Mouse (Mus musculus): Measurements from ENCODE around the gene Gm49387. TPM values are rescaled to one million over a fixed set of nuclear protein-coding genes. Genes with fewer than 3 reads are reported as not detected.

Gm49387 gene
- polyA plus RNA-seq, 1 experiment, result 0.32 TPM

DNA sequence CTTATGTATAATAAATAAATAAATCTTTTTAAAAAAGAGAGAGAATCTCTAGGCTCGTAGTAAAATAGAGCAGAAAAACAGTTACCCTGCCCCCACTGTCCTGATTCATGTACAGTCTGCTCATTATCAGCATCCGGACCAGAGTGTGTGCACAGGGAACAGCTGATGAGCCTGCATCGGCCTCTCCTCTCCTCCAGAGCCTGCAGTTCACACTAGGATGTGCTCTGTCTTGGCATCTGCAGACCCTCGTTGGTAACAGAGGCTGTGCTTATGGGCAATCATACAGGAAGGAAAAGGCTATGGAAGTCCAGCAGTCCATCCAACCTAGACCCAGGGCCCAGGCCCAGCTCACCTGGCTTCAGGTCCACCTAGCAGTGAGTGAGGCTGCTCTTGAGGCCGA lies 11.4 kb upstream of the Gm49387 start:
- TF ChIP-seq CTCF (IDR thresholded peaks at IDR 0.05; ENCODE audit: extremely low read depth, insufficient read depth, insufficient read length, insufficient replicate concordance) (no peak), POLR2A (IDR thresholded peaks at IDR 0.05; ENCODE audit: low read depth, low read length) (no peak)
- no peaks in the 10 kb centered on the region for H3K4me1 ChIP-seq (ENCODE audit: control insufficient read depth, insufficient read depth, insufficient read length)
- no peak for DNase-seq (ENCODE audit: low read depth in 1 of 2, low spot score in 2 of 2)
- H3K4me3 ChIP-seq (ENCODE audit: extremely low read depth, insufficient read depth, insufficient read length), result no peak overlapping the region
- WGBS, result 77% methylated on average over 5 of the region's 5 CpGs
- no peaks in the 10 kb centered on the region for H3K36me3 ChIP-seq (ENCODE audit: control insufficient read depth, insufficient read depth, low read length)
- no peak overlapping the region for H3K27ac ChIP-seq (ENCODE audit: insufficient read depth, low read length)
- no peaks in the 10 kb centered on the region for H3K27me3 ChIP-seq (ENCODE audit: control insufficient read depth, insufficient read depth, low read length)

GRCm38 (mm10) chr14:31651206-31651605 lies 10.5 kb upstream of the Gm49387 start:
- Histone ChIP-seq H3K27ac (ENCODE audit: insufficient read depth, low read length) (no peak overlapping the region), H3K27me3 (ENCODE audit: control insufficient read depth, insufficient read depth, low read length) (no peaks in the 10 kb centered on the region), H3K4me1 (ENCODE audit: control insufficient read depth, insufficient read depth, insufficient read length) (no peaks in the 10 kb centered on the region), H3K4me3 (ENCODE audit: extremely low read depth, insufficient read depth, insufficient read length) (no peak overlapping the region), H3K36me3 (ENCODE audit: control insufficient read depth, insufficient read depth, low read length) (no peaks in the 10 kb centered on the region)
- 78% methylated on average over 7 of the region's 7 CpGs for WGBS
- TF ChIP-seq CTCF (IDR thresholded peaks at IDR 0.05; ENCODE audit: extremely low read depth, insufficient read depth, insufficient read length, insufficient replicate concordance) (no peak), POLR2A (IDR thresholded peaks at IDR 0.05; ENCODE audit: low read depth, low read length) (no peak)
- no peak for DNase-seq (ENCODE audit: low read depth in 1 of 2, low spot score in 2 of 2)

DNA sequence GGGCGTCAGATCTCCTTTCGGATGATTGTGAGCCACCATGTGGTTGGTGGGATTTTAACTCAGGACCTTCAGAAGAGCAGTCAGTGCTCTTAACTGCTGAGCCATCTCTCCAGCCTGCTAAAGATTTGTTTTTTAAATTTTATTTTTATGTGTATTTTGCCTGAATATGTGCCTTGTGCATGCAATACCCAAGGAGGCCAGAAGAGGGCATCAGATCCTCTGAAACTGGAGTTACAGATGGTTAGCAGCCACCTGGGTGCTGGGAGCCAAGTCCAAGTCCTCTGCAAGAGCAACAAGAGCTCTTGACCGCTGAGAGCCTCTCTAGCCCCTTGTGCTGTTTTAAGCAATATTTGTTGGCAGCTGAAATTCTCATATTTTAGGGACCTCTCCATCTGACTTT lies 9.7 kb upstream of the Gm49387 start:
- Histone ChIP-seq H3K27me3 (ENCODE audit: control insufficient read depth, insufficient read depth, low read length) (no peaks in the 10 kb centered on the region), H3K4me3 (ENCODE audit: extremely low read depth, insufficient read depth, insufficient read length) (no peak overlapping the region), H3K4me1 (ENCODE audit: control insufficient read depth, insufficient read depth, insufficient read length) (no peaks in the 10 kb centered on the region), H3K27ac (ENCODE audit: insufficient read depth, low read length) (no peak overlapping the region), H3K36me3 (ENCODE audit: control insufficient read depth, insufficient read depth, low read length) (no peaks in the 10 kb centered on the region)
- TF ChIP-seq CTCF (IDR thresholded peaks at IDR 0.05; ENCODE audit: extremely low read depth, insufficient read depth, insufficient read length, insufficient replicate concordance) (no peak), POLR2A (IDR thresholded peaks at IDR 0.05; ENCODE audit: low read depth, low read length) (no peak)
- 97% methylated on average over 3 of the region's 3 CpGs for WGBS
- no peak for DNase-seq (ENCODE audit: low read depth in 1 of 2, low spot score in 2 of 2)

DNA sequence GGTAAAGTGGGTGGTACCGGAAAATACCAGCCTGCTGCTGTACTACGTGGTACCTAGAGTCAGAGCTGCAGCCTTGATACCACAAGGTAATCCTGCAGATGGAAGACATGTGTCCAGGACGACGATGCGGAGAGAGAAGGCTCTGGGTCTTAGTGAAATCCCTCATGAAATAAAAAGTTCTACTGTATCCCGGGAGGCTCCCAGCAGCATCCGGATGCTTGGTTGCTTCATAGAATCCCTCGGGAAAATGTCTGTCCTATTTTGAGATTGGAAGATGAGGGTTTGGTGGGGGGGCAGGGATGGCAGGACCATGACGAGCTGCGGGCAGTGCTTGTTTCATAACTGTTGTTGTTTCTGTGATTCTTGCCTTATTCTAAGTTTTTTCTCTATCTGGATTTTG lies 7.3 kb upstream of the Gm49387 start:
- no peaks in the 10 kb centered on the region for H3K36me3 ChIP-seq (ENCODE audit: control insufficient read depth, insufficient read depth, low read length)
- no peak overlapping the region for H3K4me3 ChIP-seq (ENCODE audit: extremely low read depth, insufficient read depth, insufficient read length)
- TF ChIP-seq POLR2A (IDR thresholded peaks at IDR 0.05; ENCODE audit: low read depth, low read length), result no peak
- TF ChIP-seq CTCF (IDR thresholded peaks at IDR 0.05; ENCODE audit: extremely low read depth, insufficient read depth, insufficient read length, insufficient replicate concordance), result no peak
- WGBS, result 87% methylated on average over 10 of the region's 10 CpGs
- H3K27ac ChIP-seq (ENCODE audit: insufficient read depth, low read length), result no peak overlapping the region
- H3K27me3 ChIP-seq (ENCODE audit: control insufficient read depth, insufficient read depth, low read length), result no peaks in the 10 kb centered on the region
- DNase-seq (ENCODE audit: low read depth in 1 of 2, low spot score in 2 of 2), result no peak
- H3K4me1 ChIP-seq (ENCODE audit: control insufficient read depth, insufficient read depth, insufficient read length), result no peaks in the 10 kb centered on the region

DNA sequence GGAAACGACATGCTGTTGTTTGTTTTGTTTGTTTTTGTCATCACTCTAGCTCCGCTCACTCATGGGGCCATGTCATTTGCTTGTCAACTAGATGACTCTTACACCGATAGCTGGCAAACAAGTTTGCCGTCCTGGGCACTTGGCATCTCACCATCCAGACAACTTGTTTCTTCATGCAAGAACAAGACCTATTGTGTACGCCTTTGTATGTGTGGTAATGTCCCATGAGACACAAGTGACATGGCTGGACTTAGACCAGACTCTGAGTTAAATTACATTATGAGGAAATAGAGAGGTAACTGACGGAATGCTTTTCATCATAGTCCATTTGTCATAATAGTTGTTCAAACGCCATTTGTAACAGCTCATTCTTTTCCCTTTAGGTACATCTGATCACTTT lies 5.2 kb upstream of the Gm49387 start:
- 93% methylated on average over 7 of the region's 7 CpGs for WGBS
- H3K4me1 ChIP-seq (ENCODE audit: control insufficient read depth, insufficient read depth, insufficient read length), result no peaks in the 10 kb centered on the region; the same call in 1 of the 2 replicates
- H3K4me3 ChIP-seq (ENCODE audit: extremely low read depth, insufficient read depth, insufficient read length), result no peak overlapping the region
- H3K27me3 ChIP-seq (ENCODE audit: control insufficient read depth, insufficient read depth, low read length), result no peaks in the 10 kb centered on the region
- no peaks in the 10 kb centered on the region for H3K36me3 ChIP-seq (ENCODE audit: control insufficient read depth, insufficient read depth, low read length)
- no peak overlapping the region for H3K27ac ChIP-seq (ENCODE audit: insufficient read depth, low read length)
- DNase-seq (ENCODE audit: low read depth in 1 of 2, low spot score in 2 of 2), result no peak
- TF ChIP-seq CTCF (IDR thresholded peaks at IDR 0.05; ENCODE audit: extremely low read depth, insufficient read depth, insufficient read length, insufficient replicate concordance), result no peak

- 71% methylated on average over 3 of the region's 3 CpGs for WGBS
- Histone ChIP-seq H3K27me3 (ENCODE audit: control insufficient read depth, insufficient read depth, low read length) (no peaks in the 10 kb centered on the region), H3K27ac (ENCODE audit: insufficient read depth, low read length) (no peak overlapping the region), H3K4me1 (ENCODE audit: control insufficient read depth, insufficient read depth, insufficient read length) (peaks cover 2% of the 10 kb centered on the region; the same call in 1 of the 2 replicates), H3K4me3 (ENCODE audit: extremely low read depth, insufficient read depth, insufficient read length) (no peak overlapping the region), H3K36me3 (ENCODE audit: control insufficient read depth, insufficient read depth, low read length) (no peaks in the 10 kb centered on the region)
- no peak for DNase-seq (ENCODE audit: low read depth in 1 of 2, low spot score in 2 of 2)
- no peak for TF ChIP-seq POLR2A (IDR thresholded peaks at IDR 0.05; ENCODE audit: low read depth, low read length)
- peak; percentile 8; the same call in 1 of the 2 replicates for TF ChIP-seq CTCF (IDR thresholded peaks at IDR 0.05; ENCODE audit: extremely low read depth, insufficient read depth, insufficient read length, insufficient replicate concordance)
Measured at GRCm38 (mm10) chr14:31644931-31645547, 4.4 kb upstream of the Gm49387 start.

GRCm38 (mm10) chr14:31644183-31644830 lies 3.6 kb upstream of the Gm49387 start:
- DNase-seq (ENCODE audit: low read depth in 1 of 2, low spot score in 2 of 2), result no peak
- Histone ChIP-seq H3K27ac (ENCODE audit: insufficient read depth, low read length) (no peak overlapping the region), H3K4me1 (ENCODE audit: control insufficient read depth, insufficient read depth, insufficient read length) (peaks cover 2% of the 10 kb centered on the region; the same call in 1 of the 2 replicates)

More at GRCm38 (mm10) chr14:31644183-31644830, 3.6 kb upstream of the Gm49387 start:
- TF ChIP-seq CTCF (IDR thresholded peaks at IDR 0.05; ENCODE audit: extremely low read depth, insufficient read depth, insufficient read length, insufficient replicate concordance) (no peak), POLR2A (IDR thresholded peaks at IDR 0.05; ENCODE audit: low read depth, low read length) (no peak)
- Histone ChIP-seq H3K36me3 (ENCODE audit: control insufficient read depth, insufficient read depth, low read length) (no peaks in the 10 kb centered on the region), H3K4me3 (ENCODE audit: extremely low read depth, insufficient read depth, insufficient read length) (no peak overlapping the region), H3K27me3 (ENCODE audit: control insufficient read depth, insufficient read depth, low read length) (no peaks in the 10 kb centered on the region)
- 90% methylated on average over 5 of the region's 5 CpGs for WGBS
